Mouse (Mus musculus) liver, postnatal 0 days (tissue): ENCODE measurements at regions not wholly inside any gene's neighbourhood (a gene's known extent, or its start where the extent isn't known, plus 50 kb on each side); places are given as distances from the start of the nearest gene placed in this dataset.

Experiments used
- ATAC-seq: fragments of 200-750 bp; cut with Nextera tagmentation; 2 replicates; pipeline ENCODE4 v1.8.0; 2017; ENCODE audit warnings: mild to moderate bottlenecking, moderate library complexity
- DNase-seq: peaks from one replicate; pipeline ENCODE4 v3.0.0-alpha.2; 2016
- H3K27ac ChIP-seq: fragments of 300-500 bp; sonication (generic); 2 replicates; pipeline ENCODE4 v1.5.1; 2014; ENCODE audit warnings: antibody characterized with exemption, moderate library complexity, mild to moderate bottlenecking, low read depth
- H3K27me3 ChIP-seq: fragments of 300-500 bp; sonication (generic); 2 replicates; pipeline ENCODE4 v1.6.1; 2014; ENCODE audit warnings: low read length, control low read depth, mixed read lengths; ENCODE audit not compliant: insufficient read depth
- H3K36me3 ChIP-seq: fragments of 300-500 bp; sonication (generic); replicated peaks from 2 replicates; pipeline ENCODE4 v1.6.1; 2014; ENCODE audit warnings: mild to moderate bottlenecking, control low read depth, low read length, moderate library complexity, mixed read lengths; ENCODE audit not compliant: insufficient read depth
- H3K4me1 ChIP-seq: fragments of 300-500 bp; sonication (generic); 2 replicates; pipeline ENCODE4 v1.6.1; 2014; ENCODE audit warnings: antibody characterized with exemption, mild to moderate bottlenecking, control low read depth; ENCODE audit not compliant: insufficient read depth
- H3K4me2 ChIP-seq: fragments of 300-500 bp; sonication (generic); 2 replicates; pipeline ENCODE4 v1.6.1; 2014; ENCODE audit warnings: low read depth, mild to moderate bottlenecking, low read length, moderate library complexity, mixed read lengths
- H3K4me3 ChIP-seq: fragments of 300-500 bp; sonication (generic); 2 replicates; pipeline ENCODE4 v1.5.1; 2014; ENCODE audit warnings: low read depth, low read length
- H3K9ac ChIP-seq: fragments of 300-500 bp; sonication (generic); replicated peaks from 2 replicates; pipeline ENCODE4 v1.6.1; 2014; ENCODE audit warnings: mild to moderate bottlenecking, moderate library complexity
- H3K9me3 ChIP-seq: fragments of 300-500 bp; sonication (generic); 2 replicates; pipeline ENCODE4 v1.6.1; 2016; ENCODE audit warnings: mild to moderate bottlenecking, control low read depth, low read length, mixed read lengths
- CTCF ChIP-seq: sonication (generic); IDR thresholded peaks from 2 replicates; pipeline ENCODE4 v1.5.1; 2016; ENCODE audit warnings: antibody characterized with exemption, low read depth
- EP300 ChIP-seq: IDR thresholded peaks from 2 replicates; pipeline ENCODE4 v1.6.1; 2016; ENCODE audit warnings: antibody characterized with exemption, low read depth, mild to moderate bottlenecking
- WGBS: fragments of 180-500 bp; shearing (Covaris S2); extraction: QIAGEN DNeasy Blood & Tissue Kit; methylation state at CpG from one replicate; pipeline ENCODE4 v1.1.7; 2014; ENCODE audit not compliant: insufficient replicate concordance; 5-methylcytosine and 5-hydroxymethylcytosine counted together

DNA sequence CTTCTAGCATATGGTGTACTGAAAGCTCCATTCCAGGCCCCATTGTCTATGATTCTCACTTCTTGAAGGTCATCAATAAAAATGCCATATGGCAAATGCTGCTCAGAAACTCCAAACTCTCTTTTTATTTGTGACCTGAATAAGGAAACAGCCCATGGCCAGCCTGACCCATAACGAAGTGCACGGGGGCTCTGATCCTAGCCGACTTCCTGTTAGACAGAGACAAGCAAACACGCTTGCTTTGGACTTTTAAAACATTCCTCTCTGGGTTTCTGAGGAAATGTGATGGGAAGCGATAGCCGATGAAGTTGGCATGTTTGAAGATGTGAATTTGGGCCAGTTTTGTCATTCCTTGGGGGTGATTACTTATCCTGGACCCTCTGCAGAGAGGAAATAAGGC is 346.1 kb upstream of the Ddhd1 start:
- Histone ChIP-seq H3K9ac (no peak overlapping the region), H3K4me2 (no peak overlapping the region), H3K27me3 (no peaks in the 10 kb centered on the region), H3K9me3 (no peaks in the 10 kb centered on the region), H3K4me1 (no peaks in the 10 kb centered on the region), H3K36me3 (no peaks in the 10 kb centered on the region), H3K27ac (no peak overlapping the region), H3K4me3 (no peak overlapping the region)
- no peak for DNase-seq
- TF ChIP-seq EP300 (no peak), CTCF (no peak)
- 60% methylated on average over 6 of the region's 6 CpGs for WGBS
- no peak for ATAC-seq

DNA sequence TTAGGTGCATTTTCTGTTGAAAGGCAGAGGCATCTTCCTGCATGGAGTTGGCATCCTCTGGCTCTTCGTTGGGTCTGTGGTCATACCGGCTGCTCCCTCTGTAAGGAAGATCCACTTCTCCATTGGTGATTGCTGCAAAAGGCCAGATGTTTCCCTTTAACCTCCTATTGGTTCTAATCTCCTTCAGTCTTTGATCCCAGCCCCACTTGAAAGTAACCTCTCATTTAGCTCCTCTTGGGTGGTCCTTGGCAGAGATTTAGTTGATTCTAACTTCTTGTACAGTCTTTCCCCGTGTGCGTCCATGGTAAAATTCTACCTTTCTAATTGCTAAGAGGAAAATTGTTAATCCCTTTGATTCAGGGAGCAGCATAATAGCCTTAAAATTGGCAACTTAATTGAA is 347.4 kb upstream of the Ddhd1 start:
- no peaks in the 10 kb centered on the region for H3K27me3 ChIP-seq
- WGBS: 67% methylated on average over 4 of the region's 4 CpGs
- H3K4me1 ChIP-seq: no peaks in the 10 kb centered on the region
- no peak for DNase-seq
- H3K4me3 ChIP-seq: no peak overlapping the region
- no peaks in the 10 kb centered on the region for H3K9me3 ChIP-seq
- no peak for TF ChIP-seq EP300
- no peak for TF ChIP-seq CTCF
- ATAC-seq: no peak
- H3K9ac ChIP-seq: no peak overlapping the region
- H3K27ac ChIP-seq: no peak overlapping the region
- H3K4me2 ChIP-seq: no peak overlapping the region
- no peaks in the 10 kb centered on the region for H3K36me3 ChIP-seq

DNA sequence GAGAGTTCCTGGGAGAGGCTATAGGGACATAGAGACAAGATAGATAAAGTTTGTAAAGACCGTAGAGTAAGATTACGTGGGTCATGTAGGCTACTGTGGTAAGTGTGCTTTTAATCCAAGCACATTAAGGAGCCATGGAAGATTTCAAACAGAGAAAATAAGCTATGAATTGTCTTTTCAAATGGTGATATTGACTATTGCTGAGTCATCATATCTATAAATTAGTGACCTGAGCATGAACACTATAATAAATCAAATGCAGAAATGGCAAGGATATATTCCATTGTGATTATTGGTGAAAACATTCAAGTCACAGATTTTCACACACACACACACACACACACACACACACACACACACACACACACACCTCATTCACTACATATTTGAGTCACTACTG is 355.3 kb upstream of the Ddhd1 start:
- 78% methylated on average over 2 of the region's 2 CpGs for WGBS

DNA sequence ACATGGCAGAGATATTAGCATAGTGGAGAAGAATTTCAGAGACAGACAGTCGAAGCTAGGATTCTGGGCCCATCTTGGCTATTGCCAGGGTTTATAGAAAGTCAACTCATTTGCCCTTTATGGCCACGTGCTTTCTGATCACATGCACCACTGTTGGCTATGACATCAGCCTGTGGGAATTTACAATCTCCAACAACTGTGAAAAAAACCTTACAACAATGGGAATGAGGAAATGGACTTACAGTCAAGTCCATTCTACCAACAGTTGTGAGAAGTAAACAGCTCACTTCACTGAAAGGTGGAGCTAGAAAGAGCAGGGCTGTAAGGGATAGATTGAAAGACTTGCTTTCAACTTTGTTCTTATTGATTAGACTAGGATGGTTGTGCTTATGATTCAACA is 356.1 kb upstream of the Ddhd1 start:
- Histone ChIP-seq H3K9ac (no peak overlapping the region), H3K9me3 (no peaks in the 10 kb centered on the region), H3K27me3 (no peaks in the 10 kb centered on the region), H3K4me3 (no peak overlapping the region), H3K4me2 (no peak overlapping the region), H3K36me3 (no peaks in the 10 kb centered on the region), H3K4me1 (peaks cover 6% of the 10 kb centered on the region; the same call in 1 of the 2 replicates), H3K27ac (no peak overlapping the region)
- no peak for TF ChIP-seq EP300
- TF ChIP-seq CTCF: no peak
- ATAC-seq (no peak), DNase-seq (no peak)
- 50% methylated on average over 2 of the region's 2 CpGs for WGBS

More for the DNA sequence above, 355.3 kb upstream of the Ddhd1 start:
- Histone ChIP-seq H3K9ac (no peak overlapping the region), H3K27ac (no peak overlapping the region), H3K27me3 (no peaks in the 10 kb centered on the region), H3K36me3 (no peaks in the 10 kb centered on the region), H3K9me3 (no peaks in the 10 kb centered on the region), H3K4me2 (no peak overlapping the region), H3K4me3 (no peak overlapping the region), H3K4me1 (peaks cover 6% of the 10 kb centered on the region; the same call in 1 of the 2 replicates)
- ATAC-seq (no peak), DNase-seq (no peak)
- TF ChIP-seq EP300 (no peak), CTCF (no peak)

DNA sequence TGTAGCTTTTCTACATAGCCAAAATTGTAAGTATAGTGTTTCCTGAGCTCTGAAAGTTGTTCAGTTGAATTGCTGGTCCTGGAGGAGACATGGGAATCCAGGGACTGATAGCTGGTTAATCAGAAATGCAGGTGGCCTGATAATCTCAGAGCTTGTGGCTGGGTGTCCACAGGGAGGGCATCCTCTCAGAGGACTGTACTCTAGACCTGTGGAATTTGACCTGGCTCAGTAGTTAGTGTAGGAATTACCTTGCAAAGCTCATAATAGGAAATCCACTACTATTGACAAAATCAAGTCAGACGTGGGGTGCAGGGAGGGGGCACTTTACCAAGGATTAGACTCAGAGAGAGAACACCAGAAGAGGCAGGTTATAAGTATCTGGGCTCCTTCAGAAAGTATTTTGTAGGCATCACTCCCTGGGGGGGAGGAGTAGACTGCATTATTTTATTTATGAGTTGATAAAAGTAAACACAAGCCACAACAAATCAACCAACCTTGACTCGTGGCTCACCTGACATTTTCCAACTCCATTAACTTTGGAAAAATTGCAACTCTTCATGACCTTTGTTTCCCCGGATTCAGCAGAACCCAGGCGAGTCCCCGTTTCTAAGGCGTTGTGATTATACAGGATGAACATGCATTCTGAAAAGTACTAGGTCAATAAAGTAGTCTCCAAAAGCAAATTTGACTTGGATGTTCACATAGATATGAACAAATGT is 357.9 kb upstream of the Ddhd1 start:
- 69% methylated on average over 6 of the region's 6 CpGs for WGBS
- H3K4me2 ChIP-seq: no peak overlapping the region

DNA sequence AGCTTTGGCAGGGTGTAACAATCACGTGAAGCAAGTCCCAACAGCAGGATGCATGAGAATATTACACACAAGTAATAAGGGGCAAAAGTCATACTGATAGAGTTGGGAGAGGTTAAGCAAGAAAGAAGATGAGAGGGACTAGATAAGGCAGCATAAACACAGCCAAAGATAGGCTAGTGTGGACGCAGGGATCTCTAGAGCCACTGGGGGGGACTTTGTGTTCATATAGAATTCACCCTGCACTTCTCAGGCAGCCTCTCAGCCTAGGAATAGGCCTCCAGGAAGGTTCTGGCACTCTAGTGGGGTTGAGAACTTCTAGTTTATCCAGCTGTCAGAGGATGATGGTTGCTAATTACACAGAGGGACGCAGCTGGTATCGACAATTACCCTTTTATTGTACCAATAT is 358.8 kb upstream of the Ddhd1 start:
- Histone ChIP-seq H3K27ac (no peak overlapping the region), H3K9ac (no peak overlapping the region), H3K4me2 (no peak overlapping the region), H3K4me3 (no peak overlapping the region), H3K27me3 (no peaks in the 10 kb centered on the region), H3K9me3 (no peaks in the 10 kb centered on the region), H3K36me3 (no peaks in the 10 kb centered on the region), H3K4me1 (peaks cover 6% of the 10 kb centered on the region; the same call in 1 of the 2 replicates)
- ATAC-seq (no peak), DNase-seq (no peak)
- TF ChIP-seq CTCF (no peak), EP300 (no peak)
- WGBS: 48% methylated on average over 4 of the region's 4 CpGs

More for the DNA sequence above, 357.9 kb upstream of the Ddhd1 start:
- ATAC-seq: no peak
- H3K4me1 ChIP-seq: peaks cover 6% of the 10 kb centered on the region; the same call in 1 of the 2 replicates
- H3K9me3 ChIP-seq: no peaks in the 10 kb centered on the region
- no peak for DNase-seq
- TF ChIP-seq CTCF (no peak), EP300 (no peak)
- no peaks in the 10 kb centered on the region for H3K36me3 ChIP-seq
- no peak overlapping the region for H3K4me3 ChIP-seq
- no peak overlapping the region for H3K9ac ChIP-seq
- H3K27ac ChIP-seq: no peak overlapping the region
- H3K27me3 ChIP-seq: no peaks in the 10 kb centered on the region

DNA sequence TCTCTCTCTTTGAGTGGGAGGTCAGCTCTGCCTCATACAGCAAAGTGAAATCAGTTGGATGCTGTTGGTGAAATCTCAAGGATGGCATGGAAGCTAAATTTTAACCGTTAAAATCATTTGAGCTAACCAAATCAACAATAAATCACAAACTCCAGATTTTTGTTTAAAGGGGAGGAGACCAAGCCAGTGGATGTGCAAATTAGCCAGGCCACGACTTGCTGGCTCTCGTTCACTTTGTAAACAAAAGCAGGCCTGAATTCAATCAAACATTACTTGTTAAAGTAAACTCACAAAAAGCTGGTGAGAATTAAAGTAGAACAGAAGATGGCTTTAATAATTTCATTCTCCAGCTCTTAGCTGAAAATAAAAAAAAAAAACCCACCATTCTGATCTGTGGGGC is 359.3 kb upstream of the Ddhd1 start:
- Histone ChIP-seq H3K27ac (no peak overlapping the region), H3K4me1 (peaks cover 6% of the 10 kb centered on the region; the same call in 1 of the 2 replicates), H3K27me3 (no peaks in the 10 kb centered on the region), H3K4me3 (no peak overlapping the region), H3K36me3 (no peaks in the 10 kb centered on the region), H3K9ac (no peak overlapping the region), H3K4me2 (no peak overlapping the region), H3K9me3 (no peaks in the 10 kb centered on the region)
- no peak for DNase-seq
- WGBS: 46% methylated on average over 3 of the region's 3 CpGs
- TF ChIP-seq EP300 (no peak), CTCF (no peak)
- no peak for ATAC-seq
